8 mouse cellular contexts compared by ENCODE assay signal in genomic region chr19:37374941-37375754, GRCm38 (mm10). TPM values are rescaled to one million over a fixed set of nuclear protein-coding genes. Genes with fewer than 3 reads are reported as not detected.
A peak's percentile ranks its signal among the peaks of the same experiment; 100 is the strongest.
DNase-seq lines count a peak whose midpoint lies in the region; ATAC-seq and TF ChIP-seq lines count a peak whose summit lies in the region.

No protein-coding gene starts in this region.

- no peak for ATAC-seq in CD4-positive, CD25-positive, alpha-beta regulatory T cell, adult 4 months
- no peak for ATAC-seq in midbrain, postnatal 0 days (ENCODE audit: low FRiP score)

- no peaks in the 10 kb centered on the region for H3K9me3 ChIP-seq in midbrain, postnatal 0 days (ENCODE audit: low read length)

- H3K27me3 ChIP-seq in midbrain, postnatal 0 days (ENCODE audit: insufficient read depth, low read length): no peaks in the 10 kb centered on the region

- H3K4me3 ChIP-seq in midbrain, postnatal 0 days (ENCODE audit: low read depth, low read length): peak overlapping the region; percentile 64

- peak overlapping the region; percentile 86 for H3K27ac ChIP-seq in midbrain, postnatal 0 days (ENCODE audit: low read depth, low read length)

- H3K4me2 ChIP-seq in midbrain, postnatal 0 days (ENCODE audit: low read depth, low read length, poor library complexity, severe bottlenecking): peak overlapping the region; percentile 58

- no peaks in the 10 kb centered on the region for H3K4me1 ChIP-seq in midbrain, postnatal 0 days (ENCODE audit: insufficient read depth, low read length)

- TF ChIP-seq CTCF in midbrain, postnatal 0 days (IDR thresholded peaks at IDR 0.05): no peak

- WGBS in midbrain, postnatal 0 days: 21% methylated on average over 7 of the region's 7 CpGs

- peak overlapping the region; percentile 74 for H3K9ac ChIP-seq in midbrain, postnatal 0 days (replicated peaks; ENCODE audit: low read length, poor library complexity, severe bottlenecking)

- H3K36me3 ChIP-seq in midbrain, postnatal 0 days (ENCODE audit: insufficient read depth, low read length): no peaks in the 10 kb centered on the region

- DNase-seq in CD4-positive, CD25-positive, alpha-beta regulatory T cell, adult 2 months (ENCODE audit: low read depth, low spot score): peak; percentile 48
- DNase-seq in thymus, postnatal 14 days: peak; percentile 36
- DNase-seq in thymus, postnatal 10 days (ENCODE audit: low spot score in 2 of 2): no peak
- peak; percentile 5 for DNase-seq in hindlimb bud, embryonic 11.5 days (ENCODE audit: extremely low spot score, low read depth, low spot score)
- DNase-seq in midbrain, postnatal 0 days (ENCODE audit: low spot score): no peak
- DNase-seq in right cerebral cortex, postnatal 14 days: no peak
- DNase-seq in natural killer cell, adult 2 months (ENCODE audit: low spot score in 2 of 2): no peak

RNA-seq across cellular contexts. Expression of gene Kif11, which starts 1.1 kb away (rescaled TPM):
- polyA plus RNA-seq in CD4-positive, CD25-positive, alpha-beta regulatory T cell, adult 4 months (2017; shearing (Covaris generic)): 1 to 10 TPM; 3.0 to 6.9 TPM
- 6.2 and 7.5 TPM in 2 replicates for total RNA-seq in midbrain, postnatal 0 days (2014; rRNA removed)
- 2.9 and 3.3 TPM in 2 replicates for polyA plus RNA-seq in midbrain, postnatal 0 days (2015; fragmentation: Nextera tagmentation; extraction: Ambion mirVana)

RNA-seq across cellular contexts. Expression of gene Ide, which starts 37.5 kb away (rescaled TPM):
- polyA plus RNA-seq in CD4-positive, CD25-positive, alpha-beta regulatory T cell, adult 4 months (2017; shearing (Covaris generic)): 10 to 100 TPM; 56.0 to 64.4 TPM
- 31.5 and 32.5 TPM in 2 replicates for total RNA-seq in midbrain, postnatal 0 days (2014; rRNA removed)
- 33.2 and 36.2 TPM in 2 replicates for polyA plus RNA-seq in midbrain, postnatal 0 days (2015; fragmentation: Nextera tagmentation; extraction: Ambion mirVana)

RNA-seq across cellular contexts. Expression of gene Hhex, which starts 59.5 kb away (rescaled TPM):
- under 1 TPM; 0.16 to 0.39 TPM for polyA plus RNA-seq in CD4-positive, CD25-positive, alpha-beta regulatory T cell, adult 4 months (2017; shearing (Covaris generic))
- total RNA-seq in midbrain, postnatal 0 days (2014; rRNA removed): 0.80 and 0.99 TPM in 2 replicates
- polyA plus RNA-seq in midbrain, postnatal 0 days (2015; fragmentation: Nextera tagmentation; extraction: Ambion mirVana): 2.8 and 3.5 TPM in 2 replicates

Comparison
In these comparisons a context has a peak if more than half of its experiments do, and no peak if none do; other contexts are left out.
1. DNase-seq: peak in CD4-positive, CD25-positive, alpha-beta regulatory T cell, adult 2 months (single experiment), thymus, postnatal 14 days (single experiment) and hindlimb bud, embryonic 11.5 days (single experiment); none in thymus, postnatal 10 days (0 of 2), midbrain, postnatal 0 days (single experiment), right cerebral cortex, postnatal 14 days (single experiment) and natural killer cell, adult 2 months (0 of 2).